Comparison of ENCODE assay signal across 8 mouse cellular contexts in genomic region chr5:139724336-139725116, GRCm38 (mm10). TPM values are rescaled to one million over a fixed set of nuclear protein-coding genes. Genes with fewer than 3 reads are reported as not detected.
DNase-seq lines count a peak whose midpoint lies in the region; ATAC-seq and TF ChIP-seq lines count a peak whose summit lies in the region.

No protein-coding gene starts in this region.

- no peak overlapping the region; the same call in 1 of the 2 replicates for H3K4me3 ChIP-seq in gastrocnemius, adult 2 months
- no peak overlapping the region for H3K4me3 ChIP-seq in midbrain, embryonic 12.5 days
- no peak overlapping the region for H3K4me3 ChIP-seq in midbrain, embryonic 14.5 days (replicated peaks; ENCODE audit: low read depth, low read length)

- no peaks in the 10 kb centered on the region for H3K27me3 ChIP-seq in midbrain, embryonic 12.5 days
- no peaks in the 10 kb centered on the region for H3K27me3 ChIP-seq in midbrain, embryonic 14.5 days (ENCODE audit: control insufficient read depth, insufficient read depth, low read length)

- WGBS in midbrain, embryonic 12.5 days = 61% methylated on average over 10 of the region's 10 CpGs
- 61% methylated on average over 10 of the region's 10 CpGs for WGBS in midbrain, embryonic 14.5 days

- intact Hi-C loops in gastrocnemius, adult 2 months (cut with DNase I) = no loop called here
- intact Hi-C loops in gastrocnemius, postnatal 36 days (cut with DNase I) = no loop called here

- no peak for TF ChIP-seq CTCF in gastrocnemius, adult 2 months (IDR thresholded peaks at IDR 0.05)

- H3K27ac ChIP-seq in gastrocnemius, adult 2 months = peak overlapping the region; percentile 61
- no peak overlapping the region for H3K27ac ChIP-seq in midbrain, embryonic 12.5 days (replicated peaks)
- H3K27ac ChIP-seq in midbrain, embryonic 14.5 days (replicated peaks; ENCODE audit: low read depth, low read length) = no peak overlapping the region

- H3K4me2 ChIP-seq in midbrain, embryonic 12.5 days (replicated peaks) = no peak overlapping the region
- H3K4me2 ChIP-seq in midbrain, embryonic 14.5 days (ENCODE audit: low read length) = no peak overlapping the region

- no peak for ATAC-seq in midbrain, embryonic 12.5 days (ENCODE audit: low FRiP score, low read depth)
- ATAC-seq in midbrain, embryonic 14.5 days (ENCODE audit: low FRiP score, low TSS enrichment) = no peak

- no peaks in the 10 kb centered on the region for H3K9me3 ChIP-seq in midbrain, embryonic 12.5 days
- no peaks in the 10 kb centered on the region for H3K9me3 ChIP-seq in midbrain, embryonic 14.5 days (ENCODE audit: control insufficient read depth, low read length)

- peak; percentile 58 for DNase-seq in gastrocnemius, adult 2 months
- no peak for DNase-seq in gastrocnemius, postnatal 36 days
- DNase-seq in midbrain, embryonic 14.5 days = no peak
- peak; percentile 65 to 67 for DNase-seq in kidney, postnatal 25 days
- no peak for DNase-seq in spleen, postnatal 4 days (ENCODE audit: low spot score in 2 of 2)
- no peak for DNase-seq in cerebellum, adult 9-11 months
- no peak for DNase-seq in thymus, postnatal 10 days (ENCODE audit: low spot score in 2 of 2)

- no peaks in the 10 kb centered on the region for H3K36me3 ChIP-seq in midbrain, embryonic 12.5 days
- no peaks in the 10 kb centered on the region for H3K36me3 ChIP-seq in midbrain, embryonic 14.5 days (ENCODE audit: control insufficient read depth, insufficient read depth, low read length)

- peaks cover 6% of the 10 kb centered on the region for H3K4me1 ChIP-seq in midbrain, embryonic 12.5 days
- H3K4me1 ChIP-seq in midbrain, embryonic 14.5 days (ENCODE audit: control insufficient read depth, insufficient read depth, low read length) = no peaks in the 10 kb centered on the region

- 0 out of 2 replicates have a peak overlapping the region, but pooled peaks have one; percentile 6 for H3K9ac ChIP-seq in midbrain, embryonic 12.5 days (replicated peaks)
- no peak overlapping the region for H3K9ac ChIP-seq in midbrain, embryonic 14.5 days (replicated peaks; ENCODE audit: low read length)

RNA-seq across cellular contexts. Expression of gene Micall2, which starts 11.6 kb away (rescaled TPM):
- total RNA-seq in gastrocnemius, adult 2 months (2021) = under 1 TPM; 0.61 to 0.95 TPM
- under 1 TPM; 0.52 to 0.94 TPM for total RNA-seq in gastrocnemius, postnatal 36 days (2021)
- 7.8 and 8.4 TPM in 2 replicates for polyA plus RNA-seq in midbrain, embryonic 12.5 days (2016; fragmentation: Nextera tagmentation; extraction: Ambion mirVana)
- polyA plus RNA-seq in midbrain, embryonic 14.5 days (2014; fragmentation: Nextera tagmentation; extraction: Ambion mirVana) = 12.7 and 13.4 TPM in 2 replicates

RNA-seq across cellular contexts. Expression of gene Ints1, which starts 50.9 kb away (rescaled TPM):
- 10 to 100 TPM; 32.8 to 40.4 TPM for total RNA-seq in gastrocnemius, adult 2 months (2021)
- 10 to 100 TPM; 27.4 to 31.2 TPM for total RNA-seq in gastrocnemius, postnatal 36 days (2021)
- 36.3 and 39.8 TPM in 2 replicates for polyA plus RNA-seq in midbrain, embryonic 12.5 days (2016; fragmentation: Nextera tagmentation; extraction: Ambion mirVana)
- polyA plus RNA-seq in midbrain, embryonic 14.5 days (2014; fragmentation: Nextera tagmentation; extraction: Ambion mirVana) = 39.0 and 44.7 TPM in 2 replicates

Comparison
In these comparisons a context has a peak if more than half of its experiments do, and no peak if none do; other contexts are left out.
1. DNase-seq: peak in gastrocnemius, adult 2 months (single experiment) and kidney, postnatal 25 days (2 of 2); none in gastrocnemius, postnatal 36 days (0 of 2), midbrain, embryonic 14.5 days (single experiment), spleen, postnatal 4 days (0 of 2), cerebellum, adult 9-11 months (single experiment) and thymus, postnatal 10 days (0 of 2).